Mouse (Mus musculus) lung, postnatal 4 days (tissue): ENCODE measurements around the gene Olfr432.
"Not testable (repeated sequence)": the region's sequence is repeated elsewhere in the genome, so short reads cannot be mapped to it uniquely, and the experiment has no call there.

Experiments
- DNase-seq, 2 experiments: peaks; one replicate each; pipeline ENCODE4 v3.0.0; 2021

Olfr432 gene

GRCm38 (mm10) chr1:174048893-174049292 is at the start of gene Olfr432:
TSS of gene Olfr432 (plus strand) at chr1:174049205.
- DNase-seq = no peak

GRCm38 (mm10) chr1:174004352-174005109 is 44.5 kb upstream of the Olfr432 start:
- DNase-seq = not testable (repeated sequence)

GRCm38 (mm10) chr1:174007050-174007449 is 42.0 kb upstream of the Olfr432 start:
- DNase-seq = not testable (repeated sequence)

DNA sequence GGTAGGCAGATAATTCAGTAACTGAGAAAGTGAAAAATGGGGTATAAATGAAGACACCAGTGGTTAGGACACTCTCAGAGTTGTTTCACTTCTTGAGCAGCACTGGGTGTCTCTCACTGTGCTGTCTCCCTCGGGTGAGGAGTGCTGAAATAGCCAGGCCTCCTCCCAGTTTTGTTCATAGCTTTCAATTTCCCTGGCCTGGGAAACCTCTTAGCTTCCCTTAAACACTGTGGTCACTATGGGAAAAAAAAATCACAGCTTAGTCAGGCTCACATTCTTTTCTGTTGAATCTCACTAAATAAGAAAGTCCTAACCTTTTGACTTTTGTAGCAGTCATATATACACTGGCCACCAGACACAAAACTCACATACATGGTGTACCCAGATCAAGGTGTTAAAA is 17.3 kb upstream of the Olfr432 start, which contains the start of gene Ifi205:
Gene Ifi205, minus strand, starts transcription at position 113 of the 400 bp plus-strand sequence.
- DNase-seq = no peak

DNA sequence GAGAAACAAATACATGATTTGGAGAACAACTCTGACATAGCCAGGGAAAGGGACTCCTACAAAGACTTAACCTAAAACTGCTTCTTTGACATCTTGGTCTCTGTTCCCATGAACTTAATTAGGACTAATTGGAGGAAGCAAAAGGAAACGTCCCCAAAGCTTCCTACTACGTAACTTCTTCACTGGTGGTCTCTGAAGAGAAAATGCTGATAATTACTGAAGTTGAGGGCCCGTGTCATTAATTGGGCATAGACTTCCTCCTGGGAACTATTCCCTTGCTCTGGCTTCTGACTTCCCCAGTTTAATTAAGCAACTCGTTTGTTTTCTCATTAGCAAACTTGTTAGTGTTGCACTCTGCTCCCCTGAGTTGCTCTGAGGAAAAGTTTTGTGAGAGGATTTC is 13.2 kb upstream of the Olfr432 start:
- no peak for DNase-seq

DNA sequence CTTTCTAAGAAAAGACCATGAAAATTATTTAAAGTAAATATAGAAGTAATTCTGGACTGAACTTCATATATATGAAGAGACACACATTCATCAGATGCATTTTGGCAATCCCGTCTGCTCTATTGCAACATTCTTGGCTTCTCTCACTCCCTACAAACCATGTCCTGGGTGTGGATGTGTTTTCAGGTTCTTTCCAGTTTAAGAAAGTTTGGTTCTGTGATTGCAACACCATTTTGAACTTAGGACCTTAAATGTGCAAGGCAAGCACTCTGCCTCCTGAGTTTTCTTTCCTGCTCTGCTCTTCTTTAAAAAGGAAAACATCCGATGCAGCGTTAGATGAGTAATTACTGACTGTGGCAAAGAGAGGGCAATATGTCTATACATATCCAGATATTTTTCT is 10.5 kb upstream of the Olfr432 start:
- DNase-seq = no peak

DNA sequence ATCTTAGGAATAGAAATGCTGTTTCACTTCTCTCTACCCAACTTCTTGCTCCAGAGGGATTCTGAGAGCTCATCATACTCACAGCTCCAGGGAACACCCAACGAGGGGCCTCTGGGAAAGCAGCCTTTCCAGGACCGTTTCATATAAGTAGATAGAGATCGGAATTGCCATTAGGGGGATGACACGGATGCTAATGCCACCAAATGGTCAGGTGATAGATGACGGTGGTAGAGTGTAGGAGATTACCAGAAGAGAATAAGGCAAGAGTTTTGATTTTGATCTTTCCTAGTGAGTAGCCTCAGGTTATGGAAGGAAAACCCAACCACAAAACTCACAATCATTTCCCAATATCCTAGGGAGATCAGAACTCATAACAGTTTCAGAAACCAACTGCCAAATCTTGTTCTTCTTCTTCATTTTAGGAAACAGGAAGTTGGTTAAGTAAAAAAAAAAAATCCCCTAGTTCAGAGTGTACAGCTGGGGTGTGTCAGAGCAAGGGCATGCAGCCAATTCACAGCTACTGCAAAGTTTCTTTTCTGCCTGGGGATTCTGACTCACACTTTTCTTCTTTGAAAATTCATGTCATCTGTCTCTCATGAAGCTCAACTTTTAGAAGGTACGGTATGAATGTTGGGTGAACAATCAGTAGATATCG is 8.4 kb upstream of the Olfr432 start, which contains the start of gene Olfr433:
Gene Olfr433, plus strand, starts transcription at position 183 of the 655 bp plus-strand sequence.
- peak; percentile 64 to 76 for DNase-seq

DNA sequence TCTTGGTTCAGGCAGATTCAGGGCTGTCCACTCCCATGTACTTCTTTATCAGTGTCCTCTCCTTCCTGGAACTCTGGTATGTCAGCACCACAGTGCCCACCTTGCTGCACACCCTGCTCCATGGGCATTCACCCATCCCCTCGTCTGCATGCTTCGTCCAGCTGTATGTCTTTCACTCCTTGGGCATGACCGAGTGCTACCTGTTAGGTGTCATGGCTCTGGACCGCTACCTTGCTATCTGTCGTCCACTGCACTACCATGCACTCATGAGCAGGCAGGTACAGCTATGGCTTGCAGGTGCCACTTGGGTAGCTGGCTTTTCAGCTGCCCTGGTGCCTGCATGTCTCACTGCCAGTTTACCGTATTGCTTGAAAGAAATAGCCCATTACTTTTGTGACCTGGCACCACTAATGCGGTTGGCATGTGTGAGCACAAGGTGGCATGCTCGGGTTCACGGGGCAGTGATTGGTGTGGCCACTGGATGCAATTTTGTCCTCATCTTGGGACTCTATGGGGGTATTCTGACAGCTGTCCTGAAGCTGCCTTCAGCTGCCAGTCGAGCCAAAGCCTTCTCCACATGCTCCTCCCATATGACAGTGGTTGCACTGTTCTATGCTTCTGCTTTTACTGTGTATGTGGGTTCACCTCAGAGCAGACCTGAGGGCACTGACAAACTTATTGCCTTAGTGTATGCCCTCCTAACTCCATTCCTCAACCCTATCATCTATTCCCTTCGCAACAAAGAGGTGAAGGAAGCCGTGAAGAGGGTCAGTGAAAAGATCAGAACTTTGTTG is 6.7 kb upstream of the Olfr432 start:
- DNase-seq = peak in 1 of 2 experiments; percentile 18

- no peak for DNase-seq
Observed at GRCm38 (mm10) chr1:174044431-174044830, 4.6 kb upstream of the Olfr432 start.

DNA sequence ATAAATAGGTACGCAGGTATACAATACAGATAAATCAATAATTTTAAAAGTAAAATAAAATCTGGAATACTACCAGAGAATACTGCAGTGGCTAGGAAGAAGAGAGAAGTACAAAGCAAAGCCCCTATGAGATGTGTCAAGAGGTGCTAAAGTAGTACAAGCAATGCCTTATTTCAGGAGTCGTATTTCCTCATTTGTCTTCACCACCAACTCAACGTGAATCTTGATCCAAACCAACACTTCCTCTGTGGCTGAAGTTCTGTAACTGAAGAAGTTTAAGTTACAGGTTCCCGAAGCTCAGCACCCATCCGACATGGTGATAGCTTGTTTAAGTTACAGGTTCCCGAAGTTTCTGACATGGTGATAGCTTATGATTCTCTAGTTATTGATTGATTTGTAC is 778 bp upstream of the Olfr432 start:
- not testable (repeated sequence) for DNase-seq

DNA sequence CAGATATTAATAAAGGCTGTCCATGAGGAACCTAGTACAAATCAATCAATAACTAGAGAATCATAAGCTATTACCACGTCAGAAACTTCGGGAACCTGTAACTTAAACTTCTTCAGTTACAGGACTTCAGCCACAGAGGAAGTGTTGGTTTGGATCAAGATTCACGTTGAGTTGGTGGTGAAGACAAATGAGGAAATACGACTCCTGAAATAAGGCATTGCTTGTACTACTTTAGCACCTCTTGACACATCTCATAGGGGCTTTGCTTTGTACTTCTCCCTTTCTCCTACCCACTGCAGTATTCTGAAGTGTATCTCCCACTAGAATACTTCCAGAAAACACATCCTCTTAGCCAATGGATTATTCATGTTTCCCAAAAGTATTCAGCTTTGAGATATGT is 352 bp downstream of the Olfr432 start:
- not testable (repeated sequence) for DNase-seq

DNA sequence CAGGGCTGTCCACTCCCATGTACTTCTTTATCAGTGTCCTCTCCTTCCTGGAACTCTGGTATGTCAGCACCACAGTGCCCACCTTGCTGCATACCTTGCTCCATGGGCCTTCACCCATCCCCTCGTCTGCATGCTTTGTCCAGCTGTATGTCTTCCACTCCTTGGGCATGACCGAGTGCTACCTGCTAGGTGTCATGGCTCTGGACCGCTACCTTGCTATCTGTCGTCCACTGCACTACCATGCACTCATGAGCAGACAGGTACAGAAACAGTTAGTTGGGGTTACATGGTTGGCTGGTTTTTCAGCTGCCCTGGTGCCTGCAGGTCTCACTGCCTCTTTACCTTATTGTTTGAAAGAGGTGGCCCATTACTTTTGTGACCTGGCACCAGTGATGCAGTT is 1.5 kb downstream of the Olfr432 start:
- no peak for DNase-seq

DNA sequence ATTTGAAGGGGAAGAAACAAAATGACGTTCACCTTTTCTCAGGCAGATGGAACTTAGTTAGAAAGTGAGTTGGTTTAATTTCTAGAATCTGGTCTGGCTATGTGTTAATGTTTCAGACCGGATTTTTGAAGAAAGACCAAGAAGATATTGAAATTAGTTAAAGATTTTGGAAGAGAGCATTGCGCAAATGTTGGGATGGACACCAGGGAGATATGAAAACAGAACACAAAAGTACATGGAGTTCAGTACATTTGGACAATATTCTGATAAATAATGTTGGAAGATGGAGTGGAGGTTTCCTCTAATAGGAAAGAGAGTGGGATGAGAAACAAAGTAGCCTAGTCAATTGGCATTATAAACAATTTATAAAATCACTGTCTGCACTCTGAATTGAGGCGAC is 2.5 kb downstream of the Olfr432 start:
- no peak for DNase-seq

GRCm38 (mm10) chr1:174051931-174052536 is 3.0 kb downstream of the Olfr432 start:
- DNase-seq = no peak

DNA sequence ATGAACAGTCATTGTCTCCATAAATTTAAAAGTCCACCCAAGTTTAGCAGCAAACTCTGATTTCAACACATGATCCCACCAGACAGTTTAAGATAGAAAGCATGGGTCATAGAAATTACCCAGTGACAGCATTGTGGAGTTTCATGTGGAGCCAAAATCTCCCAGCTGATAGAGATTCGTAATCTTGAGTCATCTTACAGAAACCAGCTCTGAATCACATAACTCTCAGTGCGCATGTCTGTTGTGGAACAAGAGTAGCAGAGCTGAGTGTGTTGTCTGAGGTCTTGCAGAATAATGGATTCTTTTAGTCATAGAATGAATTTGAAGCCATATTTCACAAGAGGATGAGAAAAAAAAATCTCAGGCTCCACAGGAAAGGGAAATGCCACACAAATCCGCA is 4.0 kb downstream of the Olfr432 start:
- DNase-seq = no peak

DNA sequence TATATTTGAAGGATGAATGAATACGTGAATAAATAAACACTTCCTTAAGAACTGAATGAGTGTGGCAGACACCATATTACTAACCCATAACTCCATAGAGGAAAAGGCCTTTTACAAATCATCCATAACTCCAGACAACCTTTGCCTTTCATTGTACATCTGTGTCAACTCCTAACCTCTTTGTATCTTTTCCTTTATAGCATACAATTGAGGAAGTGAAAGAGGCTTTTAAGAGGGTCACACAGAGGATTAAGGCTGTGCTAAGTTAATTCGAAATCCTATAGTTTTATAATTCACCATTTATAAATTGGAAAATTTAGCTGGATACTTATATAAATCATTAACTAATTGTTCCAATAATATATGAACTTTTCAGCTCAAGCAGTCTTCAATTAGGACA is 6.2 kb downstream of the Olfr432 start:
- no peak for DNase-seq

DNA sequence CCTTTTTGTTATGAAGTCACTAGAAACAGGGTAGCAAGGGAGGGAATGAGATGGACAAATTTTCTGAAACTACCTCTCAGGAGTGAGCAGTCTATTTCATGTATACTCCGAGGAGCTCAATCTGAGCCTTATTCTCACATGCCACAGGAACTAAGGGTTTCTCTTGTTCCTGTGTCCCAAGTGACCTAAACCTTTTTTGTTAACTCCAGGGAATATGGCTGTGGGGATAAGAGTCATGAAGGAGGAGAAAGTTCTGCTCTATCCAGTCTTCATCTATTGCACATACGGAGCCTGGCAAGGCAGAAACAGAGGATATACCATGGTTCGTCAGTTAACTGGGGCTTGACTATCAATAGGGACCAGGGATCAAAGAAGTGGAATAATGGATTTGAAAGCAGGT is 17.3 kb downstream of the Olfr432 start, which contains the start of gene Olfr430:
Gene Olfr430, plus strand, starts transcription at position 301 of the 400 bp plus-strand sequence.
- DNase-seq = no peak

GRCm38 (mm10) chr1:174084031-174084430 is 35.0 kb downstream of the Olfr432 start, which contains the start of gene Olfr429:
TSS of gene Olfr429 (plus strand) at chr1:174084331.
- no peak for DNase-seq

DNA sequence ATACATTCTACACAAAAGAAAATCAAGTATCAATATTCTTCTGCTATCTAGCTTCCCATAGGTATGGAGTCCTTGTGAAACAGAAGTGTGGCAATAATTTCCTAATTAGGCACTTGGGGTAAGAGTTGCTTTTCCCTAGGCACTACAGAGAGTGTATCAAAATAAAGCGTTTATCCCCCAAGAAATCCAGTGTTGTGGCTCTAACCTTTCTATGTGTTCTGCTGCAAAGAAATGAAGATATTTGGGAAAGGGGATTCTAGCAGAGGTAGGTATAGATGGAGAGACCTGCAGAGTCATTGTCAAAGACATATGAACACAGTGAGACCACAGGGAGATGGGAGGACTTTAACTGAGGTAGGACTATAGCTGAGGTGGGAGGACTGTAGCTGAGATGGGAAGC is 47.6 kb downstream of the Olfr432 start, which contains the start of gene Olfr427:
Gene Olfr427, plus strand, starts transcription at position 301 of the 400 bp plus-strand sequence.
- no peak for DNase-seq

- DNase-seq = no peak
Observed at GRCm38 (mm10) chr1:174103735-174104134, 54.7 kb downstream of the Olfr432 start.
